Mouse (Mus musculus) neural tube, embryonic 10.5 days (tissue): Measurements from ENCODE around the gene Ncapg.
A peak's percentile ranks its signal among the peaks of the same experiment; 100 is the strongest.
"Not testable (repeated sequence)": the region's sequence is repeated elsewhere in the genome, so short reads cannot be mapped to it uniquely, and the experiment has no call there.

ENCODE experiments used
- DNase-seq: peaks from one replicate; pipeline ENCODE4 v3.0.0-alpha.2; 2017; ENCODE audit warnings: low spot score; ENCODE audit errors: extremely low spot score

Gene Ncapg

DNA sequence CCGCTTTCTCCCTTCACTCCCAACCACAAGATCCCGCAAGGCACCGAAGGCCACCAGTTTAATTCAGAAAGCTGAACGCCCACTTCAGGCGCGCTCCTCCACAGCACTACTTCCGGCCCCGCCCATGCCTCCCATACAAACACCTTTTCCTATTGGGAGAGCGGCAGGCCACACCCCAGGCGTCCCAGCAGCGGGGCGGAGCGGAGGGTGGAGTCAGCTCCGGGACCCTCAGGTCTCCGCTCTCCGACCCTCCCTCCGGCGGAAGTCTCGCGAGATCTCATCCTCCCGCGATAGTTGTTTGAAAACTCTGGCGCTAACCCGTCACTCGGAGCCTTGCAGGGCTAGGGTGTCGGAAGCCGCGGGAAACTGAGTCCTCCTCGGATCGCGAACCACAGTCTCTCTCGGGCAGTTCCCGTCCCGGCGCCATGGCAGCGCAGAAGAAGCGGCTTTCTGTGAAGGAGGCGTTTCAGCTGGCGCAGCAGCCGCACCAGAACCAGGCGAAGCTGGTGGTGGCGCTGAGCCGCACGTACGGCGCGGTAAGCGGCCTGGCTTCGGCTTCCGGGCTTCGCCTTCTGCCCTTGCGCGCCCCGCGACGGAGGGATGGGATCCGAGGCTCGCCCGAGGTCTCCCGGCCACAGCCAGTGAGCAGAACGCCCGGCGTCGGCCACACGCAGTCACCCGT is at the start of gene Ncapg:
Gene Ncapg, plus strand, starts transcription at position 322 of the 682 bp plus-strand sequence.
- DNase-seq = peak; percentile 100

DNA sequence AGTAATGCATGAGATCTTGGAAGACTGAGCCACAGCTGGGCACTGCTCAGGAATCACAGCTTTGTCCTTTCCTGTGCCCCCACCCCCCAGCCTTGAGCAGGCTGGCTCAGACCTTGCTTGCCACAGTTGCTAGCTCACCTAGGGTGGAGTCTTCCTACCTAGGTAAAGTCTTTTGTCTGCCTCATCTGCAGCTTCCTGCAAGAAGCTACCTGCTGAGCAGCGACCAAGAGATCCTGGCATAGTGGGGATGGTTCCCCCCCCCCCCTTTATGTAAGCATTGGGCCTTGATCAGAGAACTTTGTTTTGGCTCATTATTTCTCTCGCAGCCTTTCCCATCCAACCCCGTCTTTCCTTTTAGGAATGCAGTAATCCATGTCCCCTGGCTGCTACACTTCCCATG is 48.2 kb upstream of the Ncapg start:
- no peak for DNase-seq

DNA sequence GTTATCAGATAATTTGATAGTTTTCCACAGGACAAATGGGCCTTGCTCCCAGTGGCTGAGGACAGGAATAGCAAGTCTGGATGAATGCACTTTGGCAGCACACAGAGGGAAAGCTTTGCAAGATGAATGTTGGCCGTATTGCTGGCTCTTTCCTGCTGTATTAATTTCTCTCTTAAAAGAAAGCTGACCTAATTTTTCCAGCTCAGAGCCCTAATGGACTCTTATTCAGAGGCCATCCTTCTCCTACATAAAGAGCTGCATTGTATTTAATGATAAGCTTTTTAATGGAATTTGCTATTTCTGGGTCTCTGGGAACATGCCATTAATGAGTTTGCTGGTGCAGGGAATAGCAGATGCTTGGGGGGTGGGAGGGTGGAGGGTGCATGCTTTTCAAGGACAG is 41.9 kb upstream of the Ncapg start:
- no peak for DNase-seq

DNA sequence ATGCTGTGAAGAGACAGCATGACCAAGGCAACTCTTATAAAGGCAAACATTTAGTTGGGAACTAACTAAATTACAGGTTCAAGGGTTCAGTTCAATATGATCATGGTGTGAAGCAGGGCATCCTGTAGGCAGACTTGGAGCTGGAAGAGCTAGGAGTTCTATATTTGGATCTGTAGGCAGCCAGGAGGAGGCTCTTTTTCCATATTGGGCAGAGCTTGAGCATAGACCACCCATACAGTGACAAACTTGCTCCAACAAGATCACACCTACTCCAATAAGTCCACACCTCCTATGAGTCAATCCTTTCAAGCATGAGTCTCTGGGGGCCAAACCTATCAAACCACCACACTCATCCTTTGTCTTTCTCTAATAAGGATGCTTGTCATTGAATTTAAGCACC is 40.2 kb upstream of the Ncapg start:
- no peak for DNase-seq

DNA sequence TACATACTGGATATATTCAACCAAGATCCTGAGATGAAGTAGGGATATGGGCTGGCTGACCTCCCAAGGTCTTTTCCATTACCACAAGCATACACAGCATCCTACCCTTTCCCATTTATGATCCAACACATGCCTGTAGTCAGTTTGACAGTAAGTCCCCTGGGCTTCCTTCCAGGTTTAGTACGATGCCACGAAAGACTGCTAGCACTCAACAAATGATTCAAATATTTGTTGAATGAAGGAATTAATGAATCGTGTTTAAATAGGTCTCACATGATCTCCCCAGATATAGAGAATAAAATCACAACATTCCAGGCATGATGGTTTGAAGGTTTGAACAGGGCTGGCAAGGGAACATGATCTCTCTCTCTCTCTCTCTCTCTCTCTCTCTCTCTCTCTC is 31.3 kb upstream of the Ncapg start:
- no peak for DNase-seq

DNA sequence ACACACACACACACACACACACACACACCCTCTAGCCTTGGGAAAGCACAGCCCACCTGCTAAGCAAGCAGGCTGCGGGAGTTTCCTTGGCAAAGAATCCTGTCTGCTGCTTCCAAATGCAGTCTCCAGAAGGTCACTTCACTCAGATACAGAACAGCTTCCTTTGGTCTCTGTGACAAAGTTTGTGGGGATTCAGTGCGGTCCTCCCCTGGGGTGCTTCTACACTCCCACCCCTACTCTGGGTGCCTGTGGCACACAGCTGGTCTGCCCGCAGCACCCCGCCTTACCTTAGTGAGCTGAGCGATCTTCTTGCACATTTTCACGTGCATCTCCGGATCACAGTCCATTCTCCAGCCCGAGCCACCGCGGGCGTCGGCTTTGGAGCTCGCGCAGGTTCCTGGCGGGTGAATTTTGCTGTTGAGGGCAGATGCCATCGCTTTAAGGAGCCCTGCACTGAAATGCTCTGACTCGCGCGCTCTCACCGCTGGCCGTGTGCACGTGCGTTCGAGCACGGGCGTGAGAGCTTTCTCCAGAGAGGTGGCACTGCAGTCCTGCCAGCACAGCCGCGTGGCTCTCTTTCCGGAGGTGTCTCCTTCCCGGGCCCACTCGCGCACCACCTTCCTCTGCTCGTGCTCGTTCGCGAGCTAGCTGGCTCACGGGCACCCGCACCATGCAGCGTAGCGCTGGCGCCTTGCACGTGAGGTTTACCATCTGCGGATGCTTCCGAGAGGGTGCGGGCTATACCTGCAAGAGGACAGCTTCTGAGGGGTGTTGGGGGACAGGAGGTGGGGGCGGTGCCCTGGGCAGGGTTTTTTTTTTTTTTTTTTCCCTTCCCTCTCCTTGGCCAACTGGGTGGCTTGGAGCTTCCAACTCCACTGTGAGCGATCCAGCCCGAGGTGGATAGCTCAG is 30.7 kb upstream of the Ncapg start, which contains the start of gene Fam184b:
Gene Fam184b, minus strand, starts transcription at position 809 of the 909 bp plus-strand sequence.
- peak; percentile 53 for DNase-seq

DNA sequence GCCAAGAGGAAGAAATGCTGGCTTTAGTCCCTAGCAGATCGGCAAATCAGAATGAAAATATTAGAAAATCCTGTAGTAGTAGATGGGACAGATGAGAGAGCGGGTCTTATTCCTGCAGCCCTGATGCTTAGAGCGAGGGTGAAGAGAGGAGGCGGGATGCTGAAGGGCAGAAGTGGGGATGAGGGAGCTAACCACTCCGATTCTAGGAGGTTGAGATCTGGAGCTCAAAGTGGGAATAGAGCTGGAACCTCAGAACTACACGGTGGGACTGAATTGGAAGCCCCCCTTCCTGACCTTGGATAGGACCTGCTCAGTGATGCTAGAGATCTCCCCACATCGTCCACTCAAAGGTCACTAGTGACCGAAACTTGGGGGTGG is 30.0 kb upstream of the Ncapg start:
- DNase-seq = peak; percentile 30

DNA sequence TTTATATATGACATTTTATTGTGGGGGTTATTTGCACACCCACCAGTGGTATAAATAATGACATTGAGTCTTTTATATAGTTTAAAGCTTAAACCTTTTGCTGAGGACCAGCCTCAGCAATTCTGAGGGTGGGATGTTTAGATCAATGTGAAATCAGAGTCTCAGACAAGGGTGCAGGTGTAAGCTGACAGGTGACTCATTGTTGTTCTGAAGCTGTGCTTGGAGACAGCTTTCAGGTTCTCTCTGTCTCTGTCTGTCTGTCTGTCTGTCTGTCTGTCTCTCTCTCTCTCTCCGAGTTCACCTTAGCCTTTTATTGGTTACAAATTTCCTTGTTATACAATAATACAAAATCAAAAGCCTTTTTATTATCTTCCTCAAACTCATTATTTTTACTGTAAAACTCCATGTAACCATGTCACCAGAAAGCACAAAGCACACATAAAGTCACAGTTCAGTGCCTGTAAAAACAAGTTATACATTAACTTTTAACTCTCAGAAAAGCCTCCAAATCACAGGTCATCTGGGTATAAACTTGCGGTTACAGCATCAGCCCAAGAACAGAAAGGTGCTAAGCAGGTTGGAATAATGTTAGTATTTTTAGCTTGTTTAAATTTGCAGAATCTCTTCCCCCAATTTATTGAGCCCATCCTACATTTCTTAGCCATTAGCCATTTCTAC is 18.6 kb upstream of the Ncapg start:
- DNase-seq = no peak

DNA sequence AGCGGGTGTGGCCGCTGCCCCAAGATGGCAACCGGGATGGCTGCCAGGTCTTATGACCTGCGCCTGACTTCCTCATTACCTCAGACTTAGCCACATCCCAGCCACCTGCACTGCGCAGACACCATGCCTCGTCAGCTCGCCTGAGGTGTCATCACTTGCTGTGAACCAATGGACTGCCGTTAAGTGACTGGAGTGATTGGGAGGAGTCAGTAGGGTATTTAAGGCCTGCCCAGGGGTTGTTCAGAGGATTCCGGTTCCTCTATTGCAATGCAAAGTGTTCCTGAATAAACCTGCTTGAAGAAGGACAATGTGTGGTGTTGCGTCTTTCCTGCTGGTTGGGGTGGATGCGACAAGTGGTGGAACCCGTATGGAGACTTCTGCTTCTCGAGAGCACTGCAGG is 11.3 kb upstream of the Ncapg start:
- not testable (repeated sequence) for DNase-seq

DNA sequence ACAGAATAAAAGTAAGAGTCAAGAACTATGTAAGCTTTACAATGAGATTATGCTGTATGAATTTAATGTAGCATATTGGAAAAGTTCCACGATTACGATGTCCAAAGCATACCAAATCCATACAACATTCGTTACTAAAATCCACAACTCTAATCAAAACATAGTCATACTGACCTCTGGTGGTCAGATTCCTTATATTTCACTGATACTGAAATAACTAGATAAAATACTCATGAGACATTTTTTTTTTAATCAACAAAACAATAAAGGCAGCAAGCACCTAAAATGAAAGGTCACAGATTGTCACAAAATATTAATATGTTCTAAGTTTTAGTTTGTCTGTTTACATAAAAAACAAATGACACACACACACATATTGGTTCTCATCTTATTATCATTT is 1.4 kb upstream of the Ncapg start:
- no peak for DNase-seq

DNA sequence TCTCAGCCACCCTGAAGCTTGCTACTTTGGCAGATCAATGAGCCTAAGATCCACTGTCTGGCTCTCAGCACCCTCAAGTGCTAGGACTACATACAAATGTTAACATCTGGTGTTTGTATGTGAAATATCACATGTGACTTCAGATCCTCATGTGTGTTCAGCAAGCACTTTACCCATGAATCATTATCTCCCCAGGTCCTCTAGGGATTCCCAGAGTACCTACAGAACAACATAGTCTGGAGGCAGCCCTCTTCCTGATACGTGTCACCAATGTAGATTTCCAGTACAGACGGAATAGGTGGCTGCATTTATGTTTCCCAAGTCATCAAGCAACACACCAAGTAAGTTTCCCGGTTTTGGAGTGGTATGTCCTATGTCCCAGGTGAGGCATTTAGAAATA is 888 bp upstream of the Ncapg start:
- no peak for DNase-seq

DNA sequence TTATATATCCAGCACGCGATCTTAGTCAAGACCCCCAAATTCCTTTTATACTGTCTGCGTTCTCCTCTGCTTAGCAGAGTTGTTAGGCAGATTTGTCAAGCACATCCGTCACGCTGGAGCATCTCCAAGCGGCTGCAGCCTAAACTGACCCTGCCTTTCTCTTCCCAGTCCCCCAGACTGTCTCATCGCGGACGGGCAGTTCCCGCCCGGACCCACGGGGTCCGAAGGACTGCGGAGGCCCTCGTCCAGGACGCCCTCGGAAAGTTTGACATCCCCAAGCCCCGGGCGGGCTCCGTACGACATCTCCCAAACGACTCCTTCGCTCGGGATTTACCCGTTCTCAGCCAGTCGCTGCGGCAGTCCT is 503 bp upstream of the Ncapg start:
- DNase-seq = no peak

DNA sequence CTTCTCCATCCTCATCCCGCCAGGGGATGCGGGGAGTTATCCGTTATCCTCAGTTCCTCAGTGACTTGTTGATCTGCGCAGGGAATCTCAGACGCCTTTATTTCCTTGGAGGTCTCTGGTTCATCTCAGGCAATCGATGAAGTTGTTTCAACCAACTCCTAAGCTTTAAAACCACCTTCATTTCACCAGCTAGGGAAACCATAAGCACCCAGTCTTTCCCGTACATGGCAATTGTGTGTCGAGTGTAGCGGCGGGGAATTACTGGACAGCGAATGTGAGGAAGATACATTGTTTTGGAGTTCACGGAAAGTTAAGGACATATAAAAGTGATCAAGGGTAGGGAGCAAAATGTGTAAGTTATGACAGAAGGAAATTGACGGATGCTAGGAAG is 556 bp downstream of the Ncapg start:
- no peak for DNase-seq

DNA sequence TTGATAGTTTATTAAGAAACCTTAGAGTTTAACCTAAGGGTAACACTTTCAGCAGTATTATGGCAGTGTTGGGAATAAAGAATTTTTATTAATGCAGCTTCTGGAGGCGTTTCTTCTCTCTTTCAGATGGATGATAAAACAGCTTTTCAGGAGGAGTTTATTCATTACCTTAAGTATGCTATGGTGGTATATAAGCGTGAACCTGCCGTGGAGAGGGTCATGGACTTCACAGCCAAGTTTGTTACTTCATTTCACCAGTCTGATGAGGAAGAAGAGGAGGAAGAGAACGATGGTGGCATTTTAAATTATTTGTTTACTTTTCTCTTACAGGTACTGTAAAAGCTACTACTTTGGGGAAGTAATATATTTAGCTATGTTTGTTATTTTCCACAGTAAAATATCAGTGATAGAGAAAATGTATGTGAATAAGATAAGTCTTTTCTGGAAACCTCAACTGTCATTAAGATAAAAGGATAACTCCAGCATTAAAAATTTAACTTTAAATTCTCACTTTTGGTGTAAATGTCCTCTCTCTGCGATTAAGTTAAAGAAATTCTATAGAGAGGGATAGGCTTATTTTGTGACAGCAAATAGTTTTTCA is 1.3 kb downstream of the Ncapg start:
- no peak for DNase-seq

DNA sequence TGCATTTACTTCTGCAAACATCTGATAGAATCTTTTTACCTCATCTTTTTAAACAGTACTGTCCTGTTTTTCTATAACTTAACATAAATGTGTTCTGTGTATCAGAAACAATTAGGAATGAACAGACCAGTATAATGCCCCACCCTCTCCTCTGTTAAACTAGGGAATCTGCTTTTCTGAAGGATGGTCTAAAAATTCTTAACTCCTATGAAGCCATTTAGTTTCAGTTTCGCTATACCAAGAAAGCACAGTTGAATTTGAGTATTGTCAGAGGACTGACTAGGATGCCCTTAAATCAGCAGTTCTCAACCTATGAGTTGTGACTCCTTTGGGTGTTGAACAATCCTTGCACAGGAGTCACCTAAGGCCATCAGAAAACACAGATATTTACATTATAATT is 5.3 kb downstream of the Ncapg start:
- DNase-seq = no peak

DNA sequence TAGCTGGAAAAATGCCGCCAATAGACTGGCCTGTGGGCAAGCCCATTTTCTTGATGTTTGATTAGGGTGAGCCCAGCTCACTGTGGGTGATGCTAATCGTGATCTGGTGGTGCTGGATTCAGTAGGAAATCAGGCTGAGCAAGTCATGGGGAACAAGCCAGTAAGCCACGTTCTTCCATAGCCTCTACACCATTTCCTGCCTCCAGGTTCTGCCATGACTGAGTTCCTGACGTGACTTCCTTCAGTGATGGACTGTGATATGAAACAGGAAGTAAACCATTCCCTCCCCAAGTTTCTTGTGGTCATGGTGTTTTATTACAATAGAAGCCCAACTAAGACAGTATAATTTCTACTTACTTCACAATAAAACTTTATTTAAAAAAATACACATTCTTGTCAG is 7.9 kb downstream of the Ncapg start:
- no peak for DNase-seq

DNA sequence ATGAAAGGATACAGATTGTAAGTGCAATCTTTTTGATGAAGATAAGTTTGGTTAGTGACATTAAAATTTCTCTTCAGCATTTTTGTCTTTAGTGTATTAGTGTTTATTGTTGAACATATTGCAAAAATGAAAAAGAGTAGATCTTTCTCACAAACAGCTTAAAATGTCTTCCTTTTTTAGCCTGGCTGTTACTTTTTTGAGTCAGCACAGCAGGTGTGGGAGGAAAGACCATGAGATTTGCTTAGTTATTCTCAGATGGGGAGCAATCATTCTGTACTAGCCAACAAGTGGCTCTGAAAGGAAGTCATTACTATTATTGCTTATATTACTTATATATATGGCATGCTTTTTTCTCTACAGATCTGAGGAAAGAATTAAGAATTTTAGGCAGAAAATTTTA is 10.2 kb downstream of the Ncapg start:
- no peak for DNase-seq

DNA sequence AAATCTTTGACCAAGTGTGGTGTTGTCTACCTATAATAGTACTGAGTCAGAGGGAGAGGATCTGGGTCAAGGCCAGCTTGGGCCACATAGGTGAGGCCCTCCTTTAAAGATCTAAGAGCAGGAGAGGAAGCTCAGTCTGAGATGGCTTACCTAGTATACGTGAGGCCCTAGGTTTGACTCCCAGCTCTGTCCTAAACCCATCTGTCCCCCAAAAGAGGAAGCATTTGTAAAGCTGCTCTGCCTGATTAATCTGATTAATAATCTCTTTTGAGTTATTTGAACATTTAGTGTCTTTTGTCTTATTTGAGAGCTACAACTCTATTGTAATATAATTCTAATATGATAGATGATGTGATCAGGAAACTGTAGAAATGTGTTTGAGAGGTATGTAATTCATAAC is 13.7 kb downstream of the Ncapg start:
- DNase-seq = no peak

DNA sequence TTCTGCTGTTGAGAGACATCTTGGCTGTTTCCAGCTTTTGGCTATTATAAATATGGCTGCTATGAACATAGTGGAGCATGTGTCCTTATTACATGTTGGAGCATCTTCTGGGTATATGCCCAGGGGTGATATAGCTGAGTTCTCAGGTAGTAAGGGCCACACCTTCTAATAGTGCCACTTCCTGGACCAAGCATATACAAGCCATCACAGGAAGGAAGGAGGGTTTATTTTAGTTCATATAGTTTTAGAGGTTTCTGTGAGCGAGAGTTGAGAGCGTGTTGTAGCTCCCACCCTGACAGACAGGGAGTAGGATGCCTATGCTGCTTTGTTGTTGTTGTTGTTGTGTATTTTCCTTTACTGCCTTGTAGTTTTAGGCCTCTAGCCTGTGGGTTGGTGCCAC is 15.5 kb downstream of the Ncapg start:
- DNase-seq = no peak

DNA sequence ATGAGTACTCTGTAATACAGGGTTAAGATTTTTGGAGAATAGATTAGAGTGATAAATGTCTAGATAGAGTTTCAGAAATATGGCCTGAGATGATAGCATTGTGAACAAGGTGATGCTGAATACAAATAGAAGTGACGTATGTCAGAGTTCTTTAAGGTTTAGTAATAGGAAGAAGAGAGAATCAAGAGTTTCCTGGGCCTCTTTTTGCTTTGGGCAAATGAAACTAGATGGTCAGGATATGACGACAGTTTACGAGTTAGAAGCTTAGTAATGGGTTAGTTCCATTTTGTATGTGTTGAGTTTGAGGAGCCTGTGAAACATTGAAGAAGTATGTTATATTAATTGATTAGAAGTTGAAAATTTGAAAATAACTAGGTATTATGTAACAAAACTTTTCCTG is 16.5 kb downstream of the Ncapg start:
- no peak for DNase-seq

DNA sequence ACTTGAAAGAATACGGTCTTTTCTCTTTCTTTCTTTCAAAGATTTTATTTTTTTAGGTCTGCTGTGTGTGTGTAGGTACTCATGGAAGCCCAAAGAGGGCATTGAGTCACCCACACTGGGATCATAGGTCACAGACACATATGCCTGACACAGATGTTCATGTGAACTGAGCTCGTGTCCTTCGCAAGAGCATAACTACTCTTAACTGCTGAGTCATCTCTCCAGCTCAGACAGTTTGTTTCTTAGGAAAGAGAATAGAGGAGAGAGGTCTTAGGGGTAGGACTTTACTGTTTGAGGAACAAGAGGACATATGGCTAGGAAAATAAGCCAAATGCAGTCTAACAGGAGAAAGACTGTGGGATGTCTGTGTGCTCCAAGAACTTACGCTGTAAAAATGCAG is 19.4 kb downstream of the Ncapg start:
- no peak for DNase-seq

DNA sequence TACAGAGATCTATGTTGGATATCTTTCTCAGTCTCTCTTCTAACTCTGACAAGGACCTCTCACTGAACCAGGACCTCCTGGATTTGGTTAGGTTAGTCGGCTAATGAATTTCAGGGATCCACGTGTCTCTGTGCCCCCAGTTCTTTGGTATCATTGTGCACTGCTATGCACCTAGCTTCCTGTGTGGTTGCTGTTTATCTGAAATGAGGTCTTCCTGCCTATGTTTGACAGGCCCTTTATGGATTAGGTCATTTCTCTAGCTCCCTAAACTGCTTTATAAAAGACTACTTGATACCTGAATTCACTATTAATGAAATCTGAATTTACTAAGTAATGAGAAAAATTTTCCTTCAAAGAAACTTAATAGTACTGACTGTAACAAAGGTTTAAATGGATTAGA is 21.1 kb downstream of the Ncapg start:
- DNase-seq = no peak
